Mouse (Mus musculus) heart, postnatal 25 days (tissue): ENCODE measurements at regions not wholly inside any gene's neighbourhood (a gene's known extent, or its start where the extent isn't known, plus 50 kb on each side); places are given as distances from the start of the nearest gene placed in this dataset.

Experiments used
- DNase-seq: peaks from one replicate; pipeline ENCODE4 v3.0.0; 2022; ENCODE audit warnings: low spot score
- intact Hi-C: fragments of 180-260 bp; cut with DNase I; formaldehyde crosslinking; loops from one replicate; pipeline ENCODE4 v1.15.1; 2025

DNA sequence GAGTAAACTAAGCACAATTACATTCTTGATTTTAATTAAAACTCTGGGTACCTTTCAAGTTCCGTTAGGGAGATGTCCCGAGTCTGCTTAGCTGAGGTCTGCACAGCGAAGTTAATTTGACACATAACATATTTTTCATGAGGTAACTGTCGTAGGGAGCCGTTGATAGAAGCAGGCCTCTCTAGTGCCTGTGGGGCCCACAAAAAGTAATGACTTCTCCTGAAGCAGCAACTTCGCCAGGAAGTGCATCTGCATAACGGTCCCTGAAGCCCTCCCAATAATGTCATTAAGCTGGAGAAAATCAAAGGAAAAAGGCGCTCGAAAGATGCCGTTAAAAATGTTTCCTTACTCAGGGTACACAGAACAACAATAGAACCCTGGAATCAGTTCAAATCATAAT, 410.7 kb upstream of the Tmpo start:
- intact Hi-C loops, result no loop called here
- DNase-seq, result no peak

DNA sequence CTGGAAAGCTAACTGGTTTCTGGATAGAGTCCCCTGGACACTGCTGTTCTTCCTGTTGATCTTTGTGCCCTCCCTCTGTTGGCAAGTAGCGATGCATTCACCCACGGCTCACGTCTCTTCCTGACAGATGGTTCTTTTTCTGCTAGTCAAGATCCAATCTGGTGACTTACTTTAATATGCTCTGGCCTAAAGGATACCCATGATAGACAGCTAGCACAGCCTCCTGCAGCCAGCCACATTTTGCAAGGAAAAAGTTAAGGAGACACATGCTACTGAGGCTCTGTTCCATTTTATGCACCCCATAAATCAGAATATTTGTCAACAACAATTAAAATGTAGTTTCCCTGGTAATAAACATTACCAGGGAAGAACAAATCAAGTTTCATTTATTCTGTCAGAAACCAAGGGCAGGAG, 410.3 kb upstream of the Tmpo start:
- DNase-seq, result no peak
- intact Hi-C loops, result no loop called here

DNA sequence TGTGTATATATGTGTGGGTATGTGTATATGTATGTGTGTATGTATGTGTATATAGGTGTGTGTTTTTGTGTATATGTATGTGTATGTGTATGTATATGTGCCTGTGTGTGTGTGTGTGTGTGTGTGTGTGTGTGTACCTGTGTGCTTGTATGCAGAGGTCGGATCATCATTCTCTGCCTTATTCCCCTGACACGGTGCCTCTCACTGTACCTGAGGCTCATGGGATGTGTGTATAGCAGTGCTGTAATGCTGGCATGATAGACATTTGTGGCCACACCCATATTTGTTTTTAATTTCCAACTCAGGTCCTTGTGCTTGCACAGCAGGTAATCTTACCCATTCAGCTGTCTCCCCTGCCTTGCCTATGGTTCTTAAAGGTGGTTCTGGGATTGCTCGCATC, 402.1 kb upstream of the Tmpo start:
- no peak for DNase-seq
- intact Hi-C loops, result no loop called here

DNA sequence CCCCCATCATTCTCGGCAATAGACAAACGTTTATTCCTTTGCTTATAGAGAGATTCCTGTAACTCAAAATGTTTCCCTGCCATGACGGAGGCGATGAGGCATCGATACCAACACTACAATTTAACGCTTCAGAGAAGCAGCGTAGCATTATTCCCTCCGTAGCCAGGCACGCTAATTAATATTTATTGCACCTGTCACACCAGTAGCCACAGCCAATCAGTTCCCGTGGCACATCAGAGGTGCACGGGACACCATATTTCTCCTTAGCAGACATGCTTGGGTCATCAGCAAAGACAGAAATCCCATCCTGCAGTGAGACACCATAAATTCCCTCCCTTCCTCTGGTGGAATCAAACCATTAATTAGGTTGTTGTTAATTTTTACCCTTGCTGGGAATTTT, 399.8 kb upstream of the Tmpo start:
- intact Hi-C loops, result no loop called here
- no peak for DNase-seq

DNA sequence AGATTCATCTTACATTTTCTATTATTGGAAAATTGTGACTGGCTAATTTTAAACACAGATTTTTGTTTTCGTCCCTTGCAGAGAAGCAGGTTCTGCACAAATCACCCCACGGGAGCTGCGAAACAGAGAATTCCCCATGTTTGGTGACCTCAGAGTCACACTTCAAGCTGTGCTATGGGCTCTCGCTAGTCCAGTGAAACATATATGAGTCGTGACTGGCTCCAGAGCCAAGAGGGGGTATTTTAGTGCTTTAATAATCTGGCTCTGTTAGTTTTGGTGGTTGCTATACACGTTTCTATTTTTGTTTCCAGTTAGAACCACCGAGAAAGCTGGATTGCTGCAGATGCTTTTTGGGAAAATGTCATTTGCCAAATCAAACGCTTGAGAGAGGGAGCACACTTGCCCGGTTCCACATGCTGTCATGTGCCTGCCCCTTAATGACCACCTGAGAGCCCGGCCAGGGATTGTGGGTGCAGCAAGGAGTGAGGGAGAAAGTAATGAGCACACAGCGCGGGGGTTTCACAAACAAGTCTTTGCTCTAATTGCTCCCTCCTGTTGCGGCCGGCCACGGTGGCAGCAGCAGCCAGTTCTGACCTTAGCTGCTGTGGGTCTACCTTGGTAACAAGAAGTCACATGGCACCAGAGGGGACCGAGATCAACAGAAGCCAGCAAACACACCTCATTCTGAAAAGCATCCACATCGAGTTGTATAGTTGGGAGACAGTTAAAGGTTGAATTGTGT, 394.4 kb upstream of the Tmpo start:
- DNase-seq, result no peak
- intact Hi-C loops, result no loop called here

DNA sequence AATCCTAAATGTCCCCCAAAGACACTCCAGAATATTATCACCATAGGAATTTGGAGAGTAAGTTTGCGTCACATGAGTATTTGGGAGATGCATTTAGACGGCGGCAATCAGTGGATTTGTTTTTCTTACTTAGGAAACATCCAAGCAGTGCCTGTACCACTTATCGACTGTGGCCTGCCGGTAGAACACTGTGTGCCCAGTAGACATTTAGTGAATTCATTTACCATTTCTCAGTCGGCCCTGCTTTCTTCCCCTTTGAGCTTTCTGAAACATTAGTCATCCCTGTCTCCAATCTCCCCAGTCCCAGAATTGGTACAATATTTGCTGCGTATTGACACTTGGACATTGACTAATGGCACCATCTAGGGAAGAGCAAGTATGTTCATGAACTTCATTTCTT, 391.7 kb upstream of the Tmpo start:
- intact Hi-C loops, result no loop called here
- no peak for DNase-seq

DNA sequence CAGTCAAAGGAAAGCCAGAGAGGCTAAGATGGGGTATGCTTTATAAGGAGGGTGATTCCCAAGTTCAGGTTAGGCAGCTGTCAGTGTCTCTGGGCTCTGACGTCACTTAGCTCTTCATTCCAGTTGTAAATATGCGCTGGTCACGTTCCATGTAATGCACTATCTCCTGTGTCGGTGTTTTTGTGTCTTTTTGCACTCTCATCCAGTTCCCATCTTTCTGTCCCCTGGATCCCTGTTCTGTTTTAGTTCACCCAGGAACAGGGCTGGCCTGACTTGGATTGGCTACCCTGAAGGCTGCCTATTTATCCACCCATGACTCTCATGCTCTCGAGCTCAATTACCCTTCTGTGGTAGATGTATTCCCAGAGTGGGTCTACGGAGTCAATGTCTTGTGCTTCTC, 387.9 kb upstream of the Tmpo start:
- DNase-seq, result no peak
- intact Hi-C loops, result no loop called here

DNA sequence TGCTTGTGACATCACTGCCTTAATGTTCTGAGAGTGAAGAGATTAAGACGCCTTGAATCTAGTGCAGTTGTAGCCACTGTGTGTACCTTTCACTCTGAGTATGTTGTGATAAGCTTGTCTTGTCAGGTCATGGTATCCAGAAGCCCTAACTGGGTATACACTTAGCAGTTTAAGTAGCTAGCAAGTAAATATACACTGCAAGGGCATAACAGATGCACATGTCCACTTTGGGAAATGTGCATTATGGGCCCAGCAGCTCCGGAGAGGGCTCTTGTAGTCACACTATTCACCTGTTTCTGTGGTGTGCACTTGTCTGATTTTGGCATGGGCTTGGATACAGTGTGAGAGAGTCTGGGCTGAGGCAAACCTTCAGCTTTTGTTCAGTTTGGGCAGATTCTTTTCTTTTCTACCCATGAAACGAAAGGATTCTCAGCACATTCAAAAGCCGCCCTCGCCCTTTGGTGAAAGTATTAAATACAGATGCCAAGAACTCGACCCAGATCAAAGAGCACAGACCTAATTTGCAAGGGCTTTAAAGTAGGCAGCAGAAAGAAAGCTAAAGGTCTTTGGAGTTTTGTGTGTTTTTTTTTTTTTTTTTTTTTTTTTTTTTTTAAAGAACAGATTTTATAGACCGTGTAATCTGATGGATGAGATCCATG, 385.1 kb upstream of the Tmpo start:
- intact Hi-C loops, result no loop called here
- DNase-seq, result no peak

DNA sequence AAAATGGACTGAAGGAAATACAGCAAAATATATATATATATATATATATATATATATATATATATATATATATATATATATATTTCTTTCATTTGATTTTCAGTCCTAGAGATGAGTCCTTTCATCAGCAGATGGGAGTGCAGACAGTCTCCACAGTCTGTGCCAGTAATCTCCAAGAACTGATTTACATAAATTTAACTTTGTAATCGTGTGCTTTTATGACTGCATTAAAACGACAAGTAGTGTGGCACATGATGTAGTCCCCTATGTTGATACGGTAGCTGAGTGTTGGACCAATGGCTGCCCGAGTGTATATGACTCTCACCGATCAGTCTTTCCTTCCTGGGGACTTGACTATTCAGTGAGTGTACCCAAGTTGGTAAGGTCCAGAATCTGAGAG, 378.2 kb upstream of the Tmpo start:
- intact Hi-C loops, result no loop called here
- no peak for DNase-seq

DNA sequence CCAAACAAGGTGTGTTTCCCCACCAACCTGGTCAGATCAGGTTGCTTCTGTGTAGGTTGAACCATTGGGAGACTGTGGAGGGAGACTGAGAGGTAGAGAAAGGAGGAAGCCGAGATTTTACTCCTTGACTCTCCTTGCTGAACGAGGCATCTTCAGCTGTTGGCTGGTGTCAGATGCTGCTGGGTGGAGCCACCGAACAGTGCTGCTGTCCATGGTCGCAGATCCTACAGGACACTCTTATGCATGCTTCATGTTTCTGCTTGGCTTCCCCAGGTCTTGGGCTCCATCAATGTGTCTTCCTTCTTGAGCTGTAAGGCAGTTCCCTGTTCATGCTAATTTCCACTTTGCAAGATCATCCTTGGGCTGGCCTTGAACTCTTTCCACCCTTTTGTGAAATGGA, 367.0 kb upstream of the Tmpo start:
- no peak for DNase-seq
- intact Hi-C loops, result loop anchor here (10.0 kb wide), 3 partner anchors 757 to 1467 kb away; no protein-coding TSS in a partner anchor

DNA sequence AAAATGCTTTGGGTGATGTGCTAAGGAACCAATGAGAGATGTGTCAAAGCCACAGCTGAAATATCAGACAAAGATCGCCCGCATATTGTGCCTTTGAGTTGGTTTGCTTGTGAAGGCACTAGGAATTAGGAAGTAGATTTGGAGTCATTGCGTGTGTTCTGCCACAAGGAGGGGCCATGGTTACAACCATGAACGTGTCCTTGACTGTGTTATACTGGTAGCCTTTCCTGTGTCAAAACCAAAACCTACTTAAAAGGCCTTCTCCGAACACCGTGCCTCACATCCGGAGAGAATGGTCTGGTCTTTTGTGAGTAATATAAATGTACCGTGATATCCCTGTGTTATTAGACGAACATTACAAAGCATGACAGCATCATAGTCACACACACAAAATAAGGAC, 365.0 kb upstream of the Tmpo start:
- DNase-seq, result no peak
- intact Hi-C loops, result loop anchor here (10.0 kb wide), 3 partner anchors 759 to 1469 kb away; no protein-coding TSS in a partner anchor

DNA sequence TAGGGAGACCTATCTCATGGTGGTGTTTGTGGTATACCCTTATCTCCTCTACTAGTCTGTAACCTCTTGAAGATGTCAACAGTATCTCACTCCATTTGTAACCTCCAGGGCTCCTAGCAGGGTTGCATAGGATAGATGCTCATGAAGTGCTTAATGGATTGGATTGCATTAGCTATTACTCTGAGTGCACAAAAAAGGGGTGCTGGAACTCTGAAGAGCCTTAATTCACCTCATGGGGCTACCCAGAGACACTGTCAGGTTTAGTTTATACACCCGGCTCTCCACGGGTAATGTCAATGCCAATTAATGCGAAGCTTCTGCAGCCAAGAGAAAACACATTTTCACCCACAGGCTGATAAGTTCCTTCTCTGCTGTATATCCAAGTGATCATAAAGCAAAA, 364.3 kb upstream of the Tmpo start:
- intact Hi-C loops, result loop anchor here (10.0 kb wide), 3 partner anchors 759 to 1469 kb away; no protein-coding TSS in a partner anchor
- no peak for DNase-seq

DNA sequence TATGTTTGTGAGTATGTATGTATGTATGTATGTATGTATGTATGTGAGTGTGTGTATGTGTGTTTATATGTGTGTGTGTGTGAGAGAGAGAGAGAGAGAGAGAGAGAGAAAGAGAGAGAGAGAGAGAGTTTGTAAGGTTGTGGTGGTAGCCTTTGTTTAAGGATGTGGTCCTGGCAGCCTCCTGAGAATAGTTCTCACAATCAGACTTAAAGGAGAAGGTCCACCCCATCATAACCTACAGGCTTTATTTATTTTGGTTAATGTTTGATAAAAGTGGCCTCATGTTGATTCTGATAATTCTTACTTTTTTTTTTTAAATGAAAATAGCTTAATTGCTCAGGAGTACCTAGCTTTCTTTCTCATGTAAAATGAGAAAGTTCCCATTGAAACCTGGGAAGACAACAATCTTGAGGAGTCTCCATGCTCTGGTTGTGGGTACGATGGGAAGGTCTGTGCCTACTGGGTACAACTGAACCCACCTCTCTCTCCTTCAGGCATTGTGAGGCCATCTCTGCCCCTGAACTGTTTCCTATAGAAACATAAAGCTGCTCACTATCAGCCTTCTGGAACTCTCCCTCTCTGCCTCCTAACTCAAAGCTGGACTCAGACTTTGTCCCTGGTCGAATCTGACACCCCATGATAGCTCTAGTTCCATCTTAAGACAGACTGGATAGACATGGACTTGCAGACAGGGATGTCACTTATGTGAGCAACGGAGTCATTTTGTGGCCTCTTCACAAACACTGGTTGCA, 362.2 kb upstream of the Tmpo start:
- no peak for DNase-seq
- intact Hi-C loops, result loop anchor here (10.0 kb wide), 3 partner anchors 761 to 1471 kb away; no protein-coding TSS in a partner anchor

DNA sequence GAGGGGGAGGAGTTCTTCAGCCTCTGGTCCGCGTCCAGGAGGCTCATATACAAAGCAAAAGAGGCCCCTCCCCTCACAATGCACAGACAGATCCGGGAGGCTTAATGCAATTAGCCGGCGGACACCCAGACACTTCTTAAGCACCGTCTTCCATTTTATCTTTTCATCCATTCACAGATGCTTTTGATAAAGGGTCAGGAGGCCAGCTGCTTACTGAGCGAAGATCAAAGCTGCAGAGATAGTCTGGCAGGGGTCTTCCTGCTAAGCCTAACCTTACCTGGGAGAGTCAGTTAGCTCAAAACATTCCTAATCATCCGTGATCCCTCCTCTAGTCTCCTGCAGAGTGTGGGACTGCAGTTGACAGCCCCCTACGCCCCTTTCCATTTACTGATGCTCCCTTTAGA, 361.1 kb upstream of the Tmpo start:
- intact Hi-C loops, result loop anchor here (10.0 kb wide), 3 partner anchors 763 to 1473 kb away; no protein-coding TSS in a partner anchor
- DNase-seq, result no peak

DNA sequence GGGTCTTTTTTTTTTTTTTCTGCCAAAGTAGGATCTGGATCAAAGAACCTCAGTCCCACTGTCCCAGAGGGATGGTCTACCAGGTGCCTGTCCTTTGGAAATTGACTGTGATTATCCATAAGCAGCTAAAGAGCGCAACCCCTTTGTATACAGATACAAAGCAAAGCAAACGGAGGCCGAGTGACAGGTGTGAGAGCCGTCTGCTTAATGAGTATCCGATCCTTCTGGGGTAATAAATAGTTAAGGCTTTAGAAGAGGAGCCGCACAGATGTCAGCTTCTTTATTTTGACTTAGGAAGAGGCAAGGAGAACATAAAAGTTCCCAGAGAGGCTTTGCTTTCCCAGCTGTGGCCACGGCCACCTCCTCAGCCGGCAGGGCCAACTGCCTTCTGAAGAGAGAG, 356.1 kb upstream of the Tmpo start:
- no peak for DNase-seq
- intact Hi-C loops, result no loop called here

DNA sequence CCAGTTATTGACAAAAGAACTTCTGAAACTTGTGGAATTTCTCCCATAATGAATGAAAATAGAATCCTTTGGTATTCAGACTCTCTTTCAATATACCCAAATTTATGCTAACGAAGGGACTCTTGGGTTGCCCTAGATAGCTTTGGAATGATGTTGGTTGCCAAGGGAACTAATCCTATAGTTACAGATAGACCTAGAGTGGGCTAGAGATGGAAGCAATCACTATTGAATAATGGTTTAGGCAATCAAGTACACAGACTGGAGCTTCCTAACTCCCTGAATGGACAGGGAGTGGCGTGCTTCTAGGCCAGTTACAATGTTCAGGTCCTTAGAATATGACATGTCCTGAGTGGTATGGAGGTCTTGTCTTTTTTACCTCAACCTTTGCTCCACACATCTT, 354.3 kb upstream of the Tmpo start:
- no peak for DNase-seq
- intact Hi-C loops, result no loop called here

DNA sequence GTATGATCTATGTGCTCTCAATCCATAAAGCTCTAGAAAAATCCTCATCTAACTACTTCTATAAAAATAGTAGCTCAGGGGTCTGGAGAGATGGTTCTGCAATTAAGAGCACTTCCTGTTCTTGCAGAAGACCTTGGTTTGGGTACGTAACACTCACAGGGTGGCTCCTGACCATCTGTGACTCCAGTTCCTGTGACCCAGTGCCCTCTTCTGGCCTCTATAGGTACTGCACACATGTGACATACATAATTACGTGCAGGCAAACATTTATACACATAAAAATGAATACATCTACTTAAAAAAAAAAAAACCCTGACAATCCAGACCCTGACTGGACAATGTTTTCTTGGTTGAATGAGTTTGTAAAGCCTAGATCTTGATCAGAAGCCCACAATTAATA, 347.2 kb upstream of the Tmpo start:
- intact Hi-C loops, result no loop called here
- DNase-seq, result no peak

DNA sequence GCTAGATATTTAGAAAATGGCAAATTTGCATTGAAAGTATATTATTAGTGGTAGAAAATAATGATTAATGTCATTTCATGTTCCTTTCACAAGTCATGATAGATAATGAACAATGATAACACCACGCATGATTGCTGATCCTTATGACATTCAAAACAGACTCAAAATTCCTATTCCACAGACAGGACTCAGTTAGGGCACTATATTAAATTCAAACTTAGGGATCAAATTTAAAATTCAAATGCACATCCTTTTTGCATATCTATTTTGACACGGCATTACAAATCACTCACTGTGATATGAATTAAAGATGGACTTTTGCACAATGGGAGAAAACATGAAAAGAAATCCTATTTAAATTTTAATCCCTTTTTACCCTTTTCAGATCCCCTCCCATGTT, 340.1 kb upstream of the Tmpo start:
- intact Hi-C loops, result no loop called here
- no peak for DNase-seq

DNA sequence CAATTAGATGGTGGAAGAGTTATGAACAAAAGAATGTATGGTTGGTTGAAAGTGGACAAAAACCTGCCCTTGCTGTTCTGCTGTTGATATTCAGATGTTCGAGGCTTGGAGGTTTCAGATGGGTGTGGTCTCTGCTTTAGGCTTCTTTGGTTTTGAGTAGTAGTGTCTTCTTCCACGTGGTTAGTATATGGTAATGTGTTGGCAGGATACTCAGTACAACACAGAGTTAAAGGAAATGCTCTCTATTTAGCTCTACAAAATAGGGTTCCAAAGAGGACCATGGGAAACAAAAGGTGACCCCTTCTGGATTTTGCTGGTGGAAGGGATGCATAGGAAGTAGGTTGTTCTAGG, 333.9 kb upstream of the Tmpo start:
- DNase-seq, result no peak
- intact Hi-C loops, result no loop called here

DNA sequence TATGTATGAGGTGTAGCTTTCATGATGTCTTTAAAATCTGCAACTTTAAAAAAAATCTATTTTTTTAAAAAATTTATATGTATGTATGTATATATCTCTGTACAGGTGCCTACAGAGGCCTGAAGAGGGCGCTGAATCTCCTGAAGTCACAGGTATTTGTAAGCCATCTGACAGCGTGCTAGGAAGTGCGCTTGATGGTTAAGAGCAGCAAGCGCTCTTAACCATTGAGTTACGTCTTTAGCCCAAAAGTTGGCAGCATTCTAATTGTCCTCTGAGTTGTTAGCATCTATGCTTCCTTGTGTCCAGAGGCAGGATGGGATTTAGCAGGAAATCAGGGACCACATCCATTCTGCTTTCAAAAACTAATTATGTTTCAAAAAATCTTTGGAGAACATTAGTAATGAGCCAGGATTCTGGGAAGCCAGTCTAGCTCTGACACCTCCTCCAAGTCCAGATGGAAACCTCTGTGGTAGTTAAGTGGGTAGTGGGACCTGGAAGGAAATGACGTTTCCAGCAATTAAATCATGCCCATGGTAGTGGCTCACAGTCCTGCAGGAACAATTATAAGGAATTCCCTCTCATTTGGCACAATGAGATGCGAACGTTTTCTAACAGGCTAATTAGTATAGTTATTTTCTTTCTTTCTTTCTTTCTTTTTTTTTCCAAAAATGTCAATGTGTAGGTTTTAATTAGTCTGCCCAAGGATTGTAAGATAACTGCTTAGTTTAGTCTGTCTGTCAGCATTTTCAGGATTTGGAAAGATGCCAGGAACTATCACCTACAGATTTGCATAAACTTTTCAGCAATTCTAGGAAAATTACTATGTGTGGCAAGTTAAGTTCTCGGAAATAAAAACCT, 333.3 kb upstream of the Tmpo start:
- intact Hi-C loops, result no loop called here
- no peak for DNase-seq
